Mouse (Mus musculus) gastrocnemius, postnatal 10 days (tissue): Measurements from ENCODE around the gene Babam2. TPM values are rescaled to one million over a fixed set of nuclear protein-coding genes. Genes with fewer than 3 reads are reported as not detected.

ENCODE experiments used
- DNase-seq: peaks from one replicate; pipeline ENCODE4 v3.0.0; 2021; ENCODE audit warnings: mixed read lengths
- total RNA-seq, 2 experiments: library from RNA; stranded (reverse); gene quantifications; 2 replicates each; pipeline ENCODE4 v1.2.3; 2021

Babam2 gene
- total RNA-seq, 2 experiments from 2014 or later, result 45.3 to 45.8 TPM

DNA sequence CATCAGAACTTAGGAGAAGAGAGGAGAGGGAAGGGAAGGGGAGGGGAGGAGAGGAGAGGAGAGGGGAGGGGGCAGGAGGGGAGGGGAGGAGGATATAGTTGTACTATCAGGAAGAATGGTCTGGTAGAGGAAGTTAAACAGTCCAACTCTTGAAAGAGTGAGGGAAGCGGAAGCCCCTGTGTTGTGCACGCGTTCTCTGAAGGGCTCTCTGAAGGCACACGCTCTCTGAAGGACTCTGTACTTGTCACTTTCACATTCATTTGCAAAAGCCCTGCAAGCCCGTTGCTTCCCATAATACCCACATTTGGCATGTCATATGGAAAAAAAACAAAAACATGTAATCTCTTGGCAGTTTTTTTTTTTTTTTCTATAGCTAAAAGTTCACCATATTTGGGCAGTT is 190.1 kb downstream of the Babam2 start:
- DNase-seq, result no peak

DNA sequence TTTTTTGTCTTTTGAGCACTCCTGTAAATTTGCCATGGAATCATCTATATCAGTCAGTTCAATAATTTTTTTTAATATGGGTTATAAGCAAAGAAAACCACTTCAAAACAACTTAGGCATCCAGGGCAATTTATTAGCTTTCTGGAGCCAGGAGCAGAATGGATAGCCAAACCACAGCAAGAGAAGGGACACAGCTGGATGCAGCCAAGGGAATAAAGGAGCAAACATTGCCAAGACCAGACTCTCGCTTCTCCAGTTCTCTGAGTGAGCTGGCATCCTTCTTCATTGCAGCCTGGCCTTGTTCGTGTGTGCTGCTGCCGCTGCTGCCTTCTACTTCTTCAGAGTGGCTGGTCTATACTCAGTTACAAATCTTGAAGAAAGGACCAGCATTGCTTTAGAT is 190.9 kb downstream of the Babam2 start:
- no peak for DNase-seq

GRCm38 (mm10) chr5:31892631-31893030 is 195.1 kb downstream of the Babam2 start:
- DNase-seq, result no peak

DNA sequence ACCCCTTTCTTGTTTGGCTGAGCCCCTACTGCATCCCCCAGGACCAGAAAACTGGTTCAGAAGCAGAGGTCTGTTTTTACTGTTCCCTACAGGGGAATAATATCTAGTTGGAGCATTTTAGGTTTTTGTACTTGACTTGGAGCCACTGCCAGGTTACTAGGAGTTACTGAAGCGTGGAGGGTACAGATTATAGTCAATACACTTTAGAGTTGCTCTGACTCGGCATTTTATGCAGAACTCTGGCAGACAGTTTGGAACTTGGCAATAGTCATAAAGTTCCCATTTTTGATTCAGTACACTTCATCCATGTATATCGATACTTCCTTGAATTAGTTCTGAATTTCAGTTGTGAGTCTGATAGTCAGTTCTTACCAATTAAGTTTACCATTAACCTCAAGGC is 202.4 kb downstream of the Babam2 start:
- no peak for DNase-seq

DNA sequence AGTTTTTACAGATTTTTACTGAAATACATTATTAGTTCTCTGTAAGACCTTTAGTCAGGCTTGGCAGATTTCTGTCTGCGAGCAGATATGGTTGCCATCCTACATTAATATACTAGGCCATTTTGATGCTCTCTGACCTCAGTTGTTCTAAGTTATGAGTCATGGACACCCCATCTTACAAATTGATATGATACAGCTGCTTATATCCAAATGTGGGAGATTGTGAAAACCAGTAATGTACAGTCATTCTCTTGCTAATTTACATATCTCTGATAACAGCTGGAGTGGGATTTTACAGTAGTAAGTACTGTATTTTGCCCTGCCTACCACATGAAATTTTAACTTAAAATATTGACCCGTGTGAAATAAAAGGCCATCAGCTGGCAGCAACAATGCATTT is 204.7 kb downstream of the Babam2 start:
- DNase-seq, result no peak

DNA sequence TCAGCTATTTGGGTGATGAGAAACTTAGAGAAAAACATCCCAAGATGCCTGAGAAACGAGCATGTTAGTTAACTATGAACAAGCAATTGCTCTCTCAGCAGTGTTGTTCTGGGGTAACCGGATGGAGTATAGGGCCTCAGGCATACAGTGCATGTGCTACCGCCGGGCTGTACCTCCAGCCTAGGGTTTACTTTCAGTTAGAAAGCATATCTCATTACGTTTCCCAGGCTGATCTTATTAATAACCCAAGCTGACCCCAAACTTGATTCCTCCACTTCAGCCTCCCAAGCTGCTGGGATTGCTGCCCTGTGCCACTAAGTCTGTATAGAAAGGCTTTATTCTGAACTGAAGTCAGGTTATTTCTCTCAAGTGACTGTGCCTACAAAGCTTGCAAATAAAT is 205.4 kb downstream of the Babam2 start:
- DNase-seq, result no peak

- no peak for DNase-seq
Measured at GRCm38 (mm10) chr5:31904968-31905683, 207.6 kb downstream of the Babam2 start.

GRCm38 (mm10) chr5:31905808-31906207 is 208.3 kb downstream of the Babam2 start:
- no peak for DNase-seq

DNA sequence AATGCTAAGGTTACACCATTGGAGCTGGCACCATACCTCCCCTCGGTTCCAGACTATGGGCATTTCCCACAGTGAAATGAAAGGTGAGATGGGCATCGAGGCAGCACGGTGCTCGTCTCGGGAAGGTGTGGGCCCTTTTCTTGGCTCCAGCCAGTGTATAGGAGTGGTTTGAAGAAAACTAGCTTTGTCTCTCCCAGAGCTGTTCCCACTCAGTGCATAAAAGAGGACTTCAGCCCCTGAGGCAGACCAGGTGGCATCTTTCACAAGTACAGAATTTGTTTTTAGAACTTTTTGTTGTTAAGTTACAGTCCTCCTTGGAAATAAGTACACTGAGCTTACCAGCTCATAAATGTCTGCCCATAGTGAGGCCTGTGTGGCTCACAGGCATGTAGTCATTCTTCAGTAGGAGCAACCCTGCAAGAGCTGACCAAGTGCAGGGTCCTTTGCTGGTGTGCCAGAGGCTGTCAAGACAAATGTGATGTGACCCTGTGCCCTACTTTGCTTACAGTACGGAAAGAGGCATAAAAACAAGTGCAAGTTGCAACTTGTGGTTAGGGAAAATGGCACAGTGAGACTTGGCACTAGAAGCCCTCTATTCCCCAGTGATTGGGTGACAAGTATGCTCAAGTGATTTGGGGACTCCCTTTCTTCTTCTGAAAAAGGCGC is 208.9 kb downstream of the Babam2 start:
- DNase-seq, result no peak

GRCm38 (mm10) chr5:31907959-31908358 is 210.5 kb downstream of the Babam2 start:
- DNase-seq, result no peak

- no peak for DNase-seq
Measured at GRCm38 (mm10) chr5:31908818-31909217, 211.3 kb downstream of the Babam2 start.

GRCm38 (mm10) chr5:31916241-31916640 is 218.8 kb downstream of the Babam2 start:
- DNase-seq, result no peak

GRCm38 (mm10) chr5:31918566-31918965 is 221.1 kb downstream of the Babam2 start:
- no peak for DNase-seq

DNA sequence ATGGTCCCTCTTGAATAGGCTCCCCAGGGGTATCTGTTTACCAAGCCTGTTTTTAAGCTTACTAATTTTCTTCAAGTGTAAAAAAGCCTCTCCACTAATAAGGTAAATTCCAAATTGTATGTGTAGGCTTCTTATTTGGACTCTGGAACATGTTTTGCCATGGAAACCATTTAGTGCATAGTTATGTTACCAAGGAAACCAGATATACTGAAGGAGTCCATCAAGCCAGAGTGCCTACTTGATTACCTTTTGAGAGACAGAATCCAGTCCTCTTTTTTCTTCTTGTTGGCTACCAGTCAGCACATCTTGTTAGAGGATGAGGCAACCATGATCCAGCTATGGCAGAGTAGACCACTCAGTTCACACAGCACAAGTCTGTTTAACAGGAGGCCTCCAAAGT is 222.6 kb downstream of the Babam2 start:
- DNase-seq, result no peak

GRCm38 (mm10) chr5:31920890-31921289 is 223.4 kb downstream of the Babam2 start:
- no peak for DNase-seq

- DNase-seq, result no peak
Measured at GRCm38 (mm10) chr5:31924075-31924474, 226.6 kb downstream of the Babam2 start.

DNA sequence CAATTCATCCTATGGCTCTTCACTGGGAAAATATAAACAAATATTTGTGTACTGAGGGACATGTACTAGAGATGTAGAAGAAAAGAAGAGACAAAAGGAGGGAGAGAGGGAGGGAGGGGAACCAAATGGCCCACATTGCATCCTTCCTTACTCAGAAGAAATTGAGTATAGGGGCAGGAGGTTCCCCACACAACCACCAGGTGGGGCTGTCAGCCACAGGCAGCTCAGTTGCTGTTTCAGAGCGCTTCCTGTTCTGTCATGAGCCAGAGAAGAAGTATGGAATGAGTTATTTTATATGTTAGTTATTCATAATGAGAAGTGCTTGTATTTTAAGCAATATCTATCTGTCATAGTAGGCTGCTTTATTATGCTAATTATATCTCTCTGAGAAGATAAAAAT is 229.1 kb downstream of the Babam2 start:
- DNase-seq, result peak; percentile 65

GRCm38 (mm10) chr5:31929007-31929406 is 231.5 kb downstream of the Babam2 start:
- no peak for DNase-seq

- no peak for DNase-seq
Measured at GRCm38 (mm10) chr5:31931127-31931625, 233.7 kb downstream of the Babam2 start.

GRCm38 (mm10) chr5:31931637-31932036 is 234.2 kb downstream of the Babam2 start:
- no peak for DNase-seq

GRCm38 (mm10) chr5:31933296-31933695 is 235.8 kb downstream of the Babam2 start:
- no peak for DNase-seq

DNA sequence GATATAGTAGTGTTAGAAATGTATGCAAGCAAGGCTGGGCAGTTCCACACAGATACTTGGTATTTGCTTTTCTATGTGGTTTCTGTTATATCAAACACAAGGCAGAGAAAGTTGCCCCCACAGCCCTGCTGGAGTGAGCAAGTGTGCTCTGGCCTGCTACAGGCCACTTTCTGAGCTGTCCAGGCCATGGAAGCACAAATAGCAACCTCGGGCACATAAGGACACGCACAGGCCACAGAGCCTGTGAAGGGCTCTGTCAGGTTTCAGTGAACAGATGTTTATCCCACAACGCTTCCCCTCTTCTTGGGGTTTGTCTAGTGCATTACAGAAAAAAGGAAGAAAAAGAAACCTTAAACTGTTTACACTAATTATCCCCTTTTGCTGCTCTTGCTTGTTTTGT is 236.9 kb downstream of the Babam2 start:
- no peak for DNase-seq

- no peak for DNase-seq
Measured at GRCm38 (mm10) chr5:31935936-31936335, 238.5 kb downstream of the Babam2 start.

- no peak for DNase-seq
Measured at GRCm38 (mm10) chr5:31936523-31936922, 239.0 kb downstream of the Babam2 start.
